Mouse (Mus musculus) MEL (cell line): ENCODE measurements around the gene Grin3b. TPM values are rescaled to one million over a fixed set of nuclear protein-coding genes. Genes with fewer than 3 reads are reported as not detected.

Experiments
- DNase-seq: peaks from one replicate; pipeline ENCODE4 v3.0.0; 2011; ENCODE audit warnings: low read depth, low spot score
- H3K27ac ChIP-seq: 2 replicates; pipeline ENCODE4 v1.5.1; 2012; ENCODE audit warnings: low read depth, mild to moderate bottlenecking, control low read depth, low read length, moderate library complexity; ENCODE audit not compliant: control insufficient read depth
- H3K27me3 ChIP-seq, 2 experiments: fragments of 150-350 bp in 1 of 2; sonication (generic) in 1 of 2; 2 replicates each; pipeline ENCODE4 v1.6.1; 2012; ENCODE audit warnings: low read length in 2 of 2, mild to moderate bottlenecking in 2 of 2, improper control_type of control experiment in 1 of 2, moderate library complexity in 1 of 2; ENCODE audit not compliant: insufficient read depth in 2 of 2, control insufficient read depth in 1 of 2
- H3K36me3 ChIP-seq, 2 experiments: 2 replicates each; pipeline ENCODE4 v1.6.1; 2012 to 2014; ENCODE audit warnings: low read length in 2 of 2, improper control_type of control experiment in 1 of 2, inconsistent platforms in 1 of 2, mild to moderate bottlenecking in 1 of 2; ENCODE audit not compliant: insufficient read depth in 2 of 2, control insufficient read depth in 1 of 2
- H3K4me1 ChIP-seq, 2 experiments: fragments of 150-350 bp in 1 of 2; sonication (generic) in 1 of 2; 2 replicates each; pipeline ENCODE4 v1.6.1; 2012; ENCODE audit warnings: low read length in 2 of 2, improper control_type of control experiment in 1 of 2, mild to moderate bottlenecking in 1 of 2; ENCODE audit not compliant: insufficient read depth in 2 of 2, control insufficient read depth in 1 of 2
- H3K4me3 ChIP-seq, 2 experiments: fragments of 150-350 bp in 1 of 2; sonication (generic) in 1 of 2; 2 replicates each; pipeline ENCODE4 v1.5.1; 2012; ENCODE audit warnings: low read depth in 2 of 2, low read length in 2 of 2, mild to moderate bottlenecking in 2 of 2, moderate library complexity in 2 of 2, control low read depth in 1 of 2, improper control_type of control experiment in 1 of 2; ENCODE audit not compliant: control insufficient read depth in 1 of 2, insufficient read depth in 1 of 2
- H3K79me2 ChIP-seq: 2 replicates; pipeline ENCODE4 v1.6.1; 2012; ENCODE audit warnings: mild to moderate bottlenecking, low read length, moderate library complexity; ENCODE audit not compliant: control insufficient read depth, poor library complexity, insufficient read depth
- H3K9ac ChIP-seq: 2 replicates; pipeline ENCODE4 v1.6.1; 2012; ENCODE audit warnings: low read depth, mild to moderate bottlenecking, control low read depth, low read length, moderate library complexity; ENCODE audit not compliant: control insufficient read depth, poor library complexity, severe bottlenecking
- H3K9me3 ChIP-seq: fragments of 150-350 bp; sonication (generic); replicated peaks from 2 replicates; pipeline ENCODE4 v1.6.1; 2012; ENCODE audit warnings: mild to moderate bottlenecking, low read length, improper control_type of control experiment, moderate library complexity; ENCODE audit not compliant: insufficient read depth
- BHLHE40 ChIP-seq: IDR thresholded peaks from 2 replicates; pipeline ENCODE4 v1.6.1; 2012; ENCODE audit warnings: low read depth, mild to moderate bottlenecking, inconsistent platforms, low read length, improper control_type of control experiment, borderline replicate concordance
- CHD1 ChIP-seq: IDR thresholded peaks from 2 replicates; pipeline ENCODE4 v1.6.1; 2012; ENCODE audit warnings: low read depth, mild to moderate bottlenecking, inconsistent platforms, low read length, improper control_type of control experiment
- CHD2 ChIP-seq: IDR thresholded peaks from 2 replicates; pipeline ENCODE4 v1.6.1; 2011; ENCODE audit warnings: low read length, improper control_type of control experiment
- CTCF ChIP-seq, 3 experiments: IDR thresholded peaks in 2 of 3; conservative IDR thresholded peaks in 1 of 3; 2 replicates each; pipeline ENCODE4 v1.5.1; 2011 to 2012; ENCODE audit warnings: low read length in 3 of 3, low read depth in 2 of 3, mild to moderate bottlenecking in 2 of 3, improper control_type of control experiment in 1 of 3, inconsistent platforms in 1 of 3, mixed read lengths in 1 of 3, moderate library complexity in 1 of 3; ENCODE audit not compliant: control insufficient read depth in 1 of 3, insufficient read depth in 1 of 3, poor library complexity in 1 of 3, severe bottlenecking in 1 of 3
- E2F4 ChIP-seq: IDR thresholded peaks from 2 replicates; pipeline ENCODE4 v1.6.1; 2011; ENCODE audit warnings: low read depth, low read length, improper control_type of control experiment, borderline replicate concordance
- ELF1 ChIP-seq: IDR thresholded peaks from 2 replicates; pipeline ENCODE4 v1.6.1; 2014; ENCODE audit warnings: low read depth, mild to moderate bottlenecking, inconsistent platforms, low read length, improper control_type of control experiment, moderate library complexity
- ETS1 ChIP-seq: IDR thresholded peaks from 2 replicates; pipeline ENCODE4 v1.6.1; 2012; ENCODE audit warnings: low read depth, mild to moderate bottlenecking, inconsistent platforms, low read length, improper control_type of control experiment, moderate library complexity
- GABPA ChIP-seq: IDR thresholded peaks from 2 replicates; pipeline ENCODE4 v1.6.1; 2012; ENCODE audit warnings: low read depth, mild to moderate bottlenecking, inconsistent platforms, low read length, improper control_type of control experiment, moderate library complexity
- GATA1 ChIP-seq: IDR thresholded peaks from 2 replicates; pipeline ENCODE4 v1.6.1; 2011; ENCODE audit warnings: low read depth, low read length, improper control_type of control experiment
- HCFC1 ChIP-seq: IDR thresholded peaks from 2 replicates; pipeline ENCODE4 v1.6.1; 2012; ENCODE audit warnings: low read depth, mild to moderate bottlenecking, inconsistent platforms, low read length, improper control_type of control experiment, moderate library complexity
- MAFK ChIP-seq: IDR thresholded peaks from 2 replicates; pipeline ENCODE4 v1.6.1; 2011; ENCODE audit warnings: low read depth, mild to moderate bottlenecking, low read length, improper control_type of control experiment, borderline replicate concordance
- MAX ChIP-seq: IDR thresholded peaks from 2 replicates; pipeline ENCODE4 v1.6.1; 2011; ENCODE audit warnings: low read length, improper control_type of control experiment
- MEF2A ChIP-seq: IDR thresholded peaks from 2 replicates; pipeline ENCODE4 v1.6.1; 2014; ENCODE audit warnings: low read depth, mild to moderate bottlenecking, inconsistent platforms, low read length, improper control_type of control experiment; ENCODE audit not compliant: poor library complexity, insufficient replicate concordance, severe bottlenecking; ENCODE audit errors: extremely low read depth
- MXI1 ChIP-seq: IDR thresholded peaks from 2 replicates; pipeline ENCODE4 v1.6.1; 2011; ENCODE audit warnings: mild to moderate bottlenecking, low read depth, low read length, improper control_type of control experiment
- MYB ChIP-seq: IDR thresholded peaks from 2 replicates; pipeline ENCODE4 v1.6.1; 2011; ENCODE audit warnings: mild to moderate bottlenecking, low read depth, low read length, improper control_type of control experiment
- MYC ChIP-seq: IDR thresholded peaks from 2 replicates; pipeline ENCODE4 v1.6.1; 2011; ENCODE audit warnings: low read depth, mild to moderate bottlenecking, low read length, improper control_type of control experiment, moderate library complexity
- NELFE ChIP-seq: IDR thresholded peaks from 2 replicates; pipeline ENCODE4 v1.6.1; 2011; ENCODE audit warnings: low read depth, low read length, improper control_type of control experiment
- NRF1 ChIP-seq: IDR thresholded peaks from 2 replicates; pipeline ENCODE4 v1.6.1; 2014; ENCODE audit warnings: low read depth, mild to moderate bottlenecking, inconsistent platforms, low read length, improper control_type of control experiment, moderate library complexity; ENCODE audit not compliant: poor library complexity, insufficient read depth, severe bottlenecking
- POLR2A ChIP-seq, 2 experiments: IDR thresholded peaks; 2 replicates each; pipeline ENCODE4 v1.6.1; 2011 to 2012; ENCODE audit warnings: low read length in 2 of 2, mild to moderate bottlenecking in 2 of 2, control low read depth in 1 of 2, improper control_type of control experiment in 1 of 2, low read depth in 1 of 2, moderate library complexity in 1 of 2; ENCODE audit not compliant: control insufficient read depth in 1 of 2, insufficient read depth in 1 of 2, poor library complexity in 1 of 2
- POLR2AphosphoS2 ChIP-seq: IDR thresholded peaks from 2 replicates; pipeline ENCODE4 v1.6.1; 2011; ENCODE audit warnings: low read length, improper control_type of control experiment
- RCOR1 ChIP-seq: IDR thresholded peaks from 2 replicates; pipeline ENCODE4 v1.6.1; 2012; ENCODE audit warnings: low read depth, mild to moderate bottlenecking, inconsistent platforms, low read length, improper control_type of control experiment
- SIN3A ChIP-seq: IDR thresholded peaks from 2 replicates; pipeline ENCODE4 v1.6.1; 2012; ENCODE audit warnings: low read length, improper control_type of control experiment, inconsistent platforms
- SMC3 ChIP-seq: IDR thresholded peaks from 2 replicates; pipeline ENCODE4 v1.6.1; 2011; ENCODE audit warnings: low read depth, low read length, improper control_type of control experiment
- TAL1 ChIP-seq: IDR thresholded peaks from 2 replicates; pipeline ENCODE4 v1.6.1; 2012; ENCODE audit warnings: mild to moderate bottlenecking, inconsistent platforms, low read length, moderate library complexity, mixed read lengths
- TBP ChIP-seq: IDR thresholded peaks from 2 replicates; pipeline ENCODE4 v1.8.0; 2011; ENCODE audit warnings: low read depth, low read length, improper control_type of control experiment
- UBTF ChIP-seq: IDR thresholded peaks from 2 replicates; pipeline ENCODE4 v1.6.1; 2012; ENCODE audit warnings: low read depth, mild to moderate bottlenecking, inconsistent platforms, low read length, improper control_type of control experiment, moderate library complexity, borderline replicate concordance; ENCODE audit not compliant: insufficient read depth
- USF1 ChIP-seq: IDR thresholded peaks from 2 replicates; pipeline ENCODE4 v1.6.1; 2014; ENCODE audit warnings: low read depth, mild to moderate bottlenecking, inconsistent platforms, low read length, improper control_type of control experiment, moderate library complexity
- USF2 ChIP-seq, 2 experiments: IDR thresholded peaks; 2 replicates each; pipeline ENCODE4 v1.6.1; 2011 to 2012; ENCODE audit warnings: improper control_type of control experiment in 2 of 2, low read length in 2 of 2, borderline replicate concordance in 1 of 2, inconsistent platforms in 1 of 2, low read depth in 1 of 2, mild to moderate bottlenecking in 1 of 2; ENCODE audit not compliant: insufficient read depth in 1 of 2
- ZNF384 ChIP-seq: IDR thresholded peaks from 2 replicates; pipeline ENCODE4 v1.6.1; 2012; ENCODE audit warnings: low read depth, mild to moderate bottlenecking, inconsistent platforms, low read length, improper control_type of control experiment
- polyA plus RNA-seq, 2 experiments: library from polyadenylated mRNA; stranded (reverse) in 1 of 2; unstranded in 1 of 2; fragments of >175 nt in 1 of 2; fragments of >200 nt in 1 of 2; gene quantifications; 2 replicates each; pipeline versions ENCODE4 v1.2.1 to v1.2.4; 2012; ENCODE audit warnings: low replicate concordance in 2 of 2, low read depth in 1 of 2; ENCODE audit not compliant: insufficient read length in 2 of 2, insufficient read depth in 1 of 2, missing spikeins in 1 of 2
- total RNA-seq: library from RNA; depleted of rRNA; stranded (reverse); fragments of 300-350 nt; gene quantifications from 2 replicates; pipeline ENCODE4 v1.2.3, GENCODE M21; 2012

Gene Grin3b
- total and polyA plus RNA-seq, 3 experiments: 0.42 to 1.1 TPM; not detected in 1

DNA sequence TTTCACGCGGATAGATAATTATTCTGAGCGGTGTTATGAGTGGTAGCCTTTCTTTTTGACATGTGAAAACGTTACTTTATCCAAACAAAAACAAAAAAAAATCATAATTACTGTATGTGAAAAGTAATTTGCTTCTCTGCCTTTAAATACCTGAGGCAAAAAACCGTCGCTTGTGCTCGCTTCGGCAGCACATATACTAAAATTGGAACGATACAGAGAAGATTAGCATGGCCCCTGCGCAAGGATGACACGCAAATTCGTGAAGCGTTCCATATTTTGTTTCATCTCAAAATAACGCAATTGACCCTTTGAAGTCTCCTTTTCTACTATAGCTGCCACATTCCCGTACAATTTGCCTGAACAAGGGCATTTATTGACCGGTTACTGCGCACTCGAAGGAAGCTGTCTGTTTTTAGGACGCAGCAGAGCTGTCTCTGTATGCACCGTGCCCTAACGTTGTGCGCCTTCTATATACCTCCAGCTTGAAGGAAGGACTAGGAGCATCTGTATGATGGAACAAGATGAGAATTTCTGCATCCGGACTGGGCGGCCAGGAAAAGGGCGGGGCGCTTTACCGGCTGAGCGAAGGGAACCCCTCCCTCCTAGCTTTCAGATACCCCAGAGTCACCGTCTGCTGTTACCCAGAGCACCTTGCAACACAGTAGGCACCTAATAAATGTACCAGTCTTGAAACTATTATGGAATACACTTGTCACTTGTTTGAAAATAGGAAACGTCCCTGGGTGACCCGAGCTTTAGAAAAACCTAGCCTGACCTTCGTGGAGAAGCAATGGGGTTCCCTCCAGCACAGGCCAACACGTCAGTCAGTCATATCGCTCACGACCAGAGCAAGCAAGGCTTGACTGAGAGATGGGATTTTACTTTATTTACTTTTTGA lies 15.1 kb downstream of the Grin3b start:
- H3K4me3 ChIP-seq: peak overlapping the region; percentile 62 to 78
- H3K9me3 ChIP-seq: no peaks in the 10 kb centered on the region
- peaks cover 0 to 5% of the 10 kb centered on the region in 2 experiments; a peak in 2 of 4 replicates for H3K36me3 ChIP-seq
- DNase-seq: peak; percentile 92
- peak overlapping the region; percentile 88 for H3K27ac ChIP-seq
- no peaks in the 10 kb centered on the region for H3K27me3 ChIP-seq
- peaks cover 0 to 16% of the 10 kb centered on the region in 2 experiments; a peak in 2 of 4 replicates for H3K4me1 ChIP-seq
- TF ChIP-seq MXI1 (peak; percentile 60; the same call in 1 of the 2 replicates), CTCF (IDR thresholded peaks at IDR 0.05 in 2 of 3, conservative IDR thresholded peaks at IDR 0.05 in 1 of 3; ENCODE audit: control insufficient read depth in 1 of 3, insufficient read depth in 1 of 3, low read depth in 2 of 3, low read length in 3 of 3, poor library complexity in 1 of 3, severe bottlenecking in 1 of 3) (no peak), E2F4 (no peak), MAFK (peak; percentile 95), BHLHE40 (no peak), USF1 (no peak), TBP (peak; percentile 99), POLR2A (IDR thresholded peaks at IDR 0.05; ENCODE audit: control insufficient read depth in 1 of 2, insufficient read depth in 1 of 2, low read depth in 1 of 2, low read length in 2 of 2, poor library complexity in 1 of 2) (peak; percentile 28 to 78; a peak in 2 of 4 replicates), UBTF (no peak), SMC3 (no peak), HCFC1 (peak; percentile 50), MYC (peak; percentile 72; the same call in 1 of the 2 replicates), RCOR1 (0 out of 2 replicates have a peak, but pooled peaks have one; percentile 25), ETS1 (peak; percentile 54), CHD2 (no peak), SIN3A (peak; percentile 33), ZNF384 (peak; percentile 82), ELF1 (0 out of 2 replicates have a peak, but pooled peaks have one; percentile 29), NRF1 (peak; percentile 49; the same call in 1 of the 2 replicates), POLR2AphosphoS2 (no peak), MYB (no peak), MAX (0 out of 2 replicates have a peak, but pooled peaks have one; percentile 37), MEF2A (no peak), TAL1 (0 out of 2 replicates have a peak, but pooled peaks have one; percentile 15), USF2 (IDR thresholded peaks at IDR 0.05; ENCODE audit: borderline replicate concordance in 1 of 2, insufficient read depth in 1 of 2, low read depth in 1 of 2, low read length in 2 of 2) (no peak), NELFE (peak; percentile 44), GABPA (no peak), GATA1 (no peak; the same call in 1 of the 2 replicates), CHD1 (peak; percentile 84; the same call in 1 of the 2 replicates)
- H3K9ac ChIP-seq: peak overlapping the region; percentile 79
- H3K79me2 ChIP-seq: peaks cover 25% of the 10 kb centered on the region
